Mouse (Mus musculus): ENCODE results near the gene Aldh16a1. TPM values are rescaled to one million over a fixed set of nuclear protein-coding genes. Genes with fewer than 3 reads are reported as not detected.
A peak's percentile ranks its signal among the peaks of the same experiment; 100 is the strongest.

Aldh16a1 gene
- 36.9 and 44.2 TPM in 2 replicates for polyA plus RNA-seq (2011; ENCODE audit: insufficient read depth, insufficient read length, low read depth, missing spikeins)

DNA sequence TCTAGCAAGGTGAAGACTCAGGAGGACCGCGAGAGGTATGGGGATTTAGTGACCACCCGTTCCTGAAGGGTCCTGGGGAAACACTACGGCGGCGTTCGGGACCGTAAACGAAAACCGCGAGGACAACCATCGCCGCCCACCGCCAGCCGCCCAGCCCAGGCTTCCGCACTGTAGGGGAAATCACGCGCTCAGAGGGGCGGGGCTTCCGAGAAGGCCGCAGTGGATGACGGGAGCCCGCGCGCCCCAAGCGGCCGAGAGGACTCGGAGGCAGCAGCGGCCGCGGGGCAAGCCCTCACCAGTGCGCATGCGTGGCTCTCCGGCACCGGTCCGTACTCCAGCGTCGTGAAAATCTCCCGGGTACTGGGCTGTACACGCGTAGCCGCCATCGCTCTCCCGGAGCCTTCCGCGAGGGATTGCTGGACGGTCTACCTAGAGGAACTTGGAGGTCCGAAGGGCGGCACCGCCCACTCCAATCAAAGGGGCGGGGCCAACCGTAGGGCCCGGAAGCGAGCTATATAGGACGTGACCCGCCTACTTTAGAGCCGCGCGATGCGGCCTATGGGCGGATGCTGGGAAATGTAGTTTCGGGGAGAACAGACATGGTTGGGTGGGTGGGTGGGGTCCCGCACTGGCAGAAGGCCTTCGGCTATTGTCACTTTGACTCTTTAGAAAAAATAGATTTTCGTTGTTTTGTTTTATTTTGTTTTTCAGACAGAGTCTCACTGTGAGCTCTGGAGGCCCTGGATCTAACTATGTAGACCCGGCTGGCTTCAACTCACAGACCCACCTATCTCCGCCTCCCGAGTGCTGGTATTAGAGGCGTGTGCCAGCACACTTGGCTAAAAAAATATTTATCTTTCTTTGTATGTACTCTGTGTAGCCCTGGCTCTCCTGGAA, at the start of gene Aldh16a1, which contains the start of gene Pih1d1:
Gene Aldh16a1 (minus strand): TSS at position 489 of the 897 bp plus-strand sequence.
Gene Pih1d1 (plus strand): TSS at position 208 of the 897 bp plus-strand sequence.
- Histone ChIP-seq H3K9me3 (replicated peaks; ENCODE audit: control insufficient read depth, insufficient read depth, low read length, poor library complexity, severe bottlenecking) (no peaks in the 10 kb centered on the region), H3K4me3 (ENCODE audit: low read depth, low read length) (peak within 1 kb of the TSS; percentile 75), H3K27ac (ENCODE audit: insufficient read depth, low read length) (peak within 1 kb of the TSS; percentile 85), H3K9ac (ENCODE audit: low read depth, poor library complexity, severe bottlenecking) (peak within 1 kb of the TSS; percentile 91), H3K27me3 (ENCODE audit: control insufficient read depth, insufficient read depth, low read length, poor library complexity, severe bottlenecking) (no peaks in the 10 kb centered on the region), H3K4me1 (ENCODE audit: control insufficient read depth, insufficient read depth, low read length) (peaks cover 5% of the 10 kb centered on the region), H3K36me3 (ENCODE audit: control insufficient read depth, insufficient read depth, low read length, poor library complexity, severe bottlenecking) (no peaks in the 10 kb centered on the region)
- TF ChIP-seq CTCF (IDR thresholded peaks at IDR 0.05; ENCODE audit: low read depth, low read length) (no peak), EP300 (IDR thresholded peaks at IDR 0.05; ENCODE audit: insufficient read depth, low read depth, low read length) (peak; percentile 63; the same call in 1 of the 2 replicates), POLR2A (IDR thresholded peaks at IDR 0.05; ENCODE audit: insufficient read depth, low read length) (peak; percentile 72)

DNA sequence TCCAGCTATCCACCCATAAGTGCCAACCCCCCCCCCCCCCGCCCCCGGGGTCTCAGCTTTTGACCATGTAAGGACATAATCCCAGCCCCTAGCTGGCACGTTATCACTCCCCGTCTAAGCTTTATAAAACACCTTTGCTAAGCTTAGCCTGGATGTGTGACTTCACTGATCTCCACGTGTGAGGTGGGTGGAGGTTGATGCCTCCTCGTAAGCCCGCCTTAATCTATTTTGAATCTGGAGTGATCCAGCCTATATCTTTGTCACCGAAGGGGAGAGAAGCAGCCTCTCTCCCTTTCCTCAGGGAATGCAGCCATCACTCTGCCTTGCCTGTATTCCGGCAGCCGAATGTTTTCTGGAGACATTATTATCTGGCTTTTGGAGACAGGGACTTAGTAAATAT, 48.3 kb upstream of the Aldh16a1 start:
- H3K27me3 ChIP-seq (ENCODE audit: control insufficient read depth, insufficient read depth, low read length, poor library complexity, severe bottlenecking): no peaks in the 10 kb centered on the region
- H3K4me3 ChIP-seq (ENCODE audit: low read depth, low read length): no peak overlapping the region
- TF ChIP-seq POLR2A (IDR thresholded peaks at IDR 0.05; ENCODE audit: insufficient read depth, low read length): no peak
- TF ChIP-seq CTCF (IDR thresholded peaks at IDR 0.05; ENCODE audit: low read depth, low read length): no peak
- TF ChIP-seq EP300 (IDR thresholded peaks at IDR 0.05; ENCODE audit: insufficient read depth, low read depth, low read length): no peak
- H3K4me1 ChIP-seq (ENCODE audit: control insufficient read depth, insufficient read depth, low read length): no peaks in the 10 kb centered on the region
- H3K9me3 ChIP-seq (replicated peaks; ENCODE audit: control insufficient read depth, insufficient read depth, low read length, poor library complexity, severe bottlenecking): no peaks in the 10 kb centered on the region
- H3K27ac ChIP-seq (ENCODE audit: insufficient read depth, low read length): no peak overlapping the region
- no peaks in the 10 kb centered on the region for H3K36me3 ChIP-seq (ENCODE audit: control insufficient read depth, insufficient read depth, low read length, poor library complexity, severe bottlenecking)
- no peak overlapping the region for H3K9ac ChIP-seq (ENCODE audit: low read depth, poor library complexity, severe bottlenecking)

DNA sequence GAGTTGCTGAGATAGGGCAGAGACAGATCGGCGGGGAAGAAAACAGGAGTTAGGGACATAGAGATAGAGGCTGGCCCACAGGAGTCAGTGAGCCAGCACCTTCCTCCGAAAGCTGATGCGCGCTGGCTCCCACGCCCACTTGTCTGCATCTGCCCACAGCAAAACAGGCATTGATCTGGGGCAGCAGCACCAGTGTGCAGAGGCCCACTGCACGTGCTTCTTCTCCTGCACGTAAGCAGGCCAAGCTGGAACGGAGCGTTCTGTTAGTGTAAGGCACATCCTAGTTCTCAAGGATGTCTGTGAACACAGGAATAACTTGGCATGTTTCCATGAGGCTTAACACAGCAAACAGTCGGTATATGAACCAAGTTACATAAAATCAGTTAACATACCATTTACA, 44.6 kb upstream of the Aldh16a1 start:
- H3K9ac ChIP-seq (ENCODE audit: low read depth, poor library complexity, severe bottlenecking): no peak overlapping the region
- H3K4me3 ChIP-seq (ENCODE audit: low read depth, low read length): no peak overlapping the region
- TF ChIP-seq EP300 (IDR thresholded peaks at IDR 0.05; ENCODE audit: insufficient read depth, low read depth, low read length): no peak
- TF ChIP-seq POLR2A (IDR thresholded peaks at IDR 0.05; ENCODE audit: insufficient read depth, low read length): no peak
- no peak for TF ChIP-seq CTCF (IDR thresholded peaks at IDR 0.05; ENCODE audit: low read depth, low read length)
- no peaks in the 10 kb centered on the region for H3K27me3 ChIP-seq (ENCODE audit: control insufficient read depth, insufficient read depth, low read length, poor library complexity, severe bottlenecking)
- H3K4me1 ChIP-seq (ENCODE audit: control insufficient read depth, insufficient read depth, low read length): no peaks in the 10 kb centered on the region
- H3K9me3 ChIP-seq (replicated peaks; ENCODE audit: control insufficient read depth, insufficient read depth, low read length, poor library complexity, severe bottlenecking): no peaks in the 10 kb centered on the region
- no peaks in the 10 kb centered on the region for H3K36me3 ChIP-seq (ENCODE audit: control insufficient read depth, insufficient read depth, low read length, poor library complexity, severe bottlenecking)
- H3K27ac ChIP-seq (ENCODE audit: insufficient read depth, low read length): no peak overlapping the region

DNA sequence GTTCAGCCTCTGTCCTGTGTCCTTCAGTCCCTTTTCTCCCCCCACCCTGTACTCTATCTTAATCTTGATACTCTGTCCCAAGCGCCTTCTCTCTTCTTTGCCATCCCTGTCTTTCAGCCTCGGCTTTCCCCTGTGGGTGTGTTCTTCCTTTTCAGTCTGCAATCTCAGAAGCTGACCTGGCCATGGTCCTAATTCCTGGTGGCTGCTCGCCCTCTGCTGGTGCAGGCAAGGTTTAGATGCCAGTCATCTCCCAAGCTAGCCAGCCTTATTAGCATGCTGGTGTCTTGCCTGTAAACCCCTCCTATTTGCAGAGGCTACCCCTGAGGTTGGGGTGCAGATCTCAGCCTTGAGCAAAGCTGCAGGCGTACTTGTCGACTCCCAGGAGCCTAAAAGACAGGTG, 44.1 kb upstream of the Aldh16a1 start:
- Histone ChIP-seq H3K36me3 (ENCODE audit: control insufficient read depth, insufficient read depth, low read length, poor library complexity, severe bottlenecking) (no peaks in the 10 kb centered on the region), H3K27ac (ENCODE audit: insufficient read depth, low read length) (no peak overlapping the region), H3K9ac (ENCODE audit: low read depth, poor library complexity, severe bottlenecking) (no peak overlapping the region), H3K9me3 (replicated peaks; ENCODE audit: control insufficient read depth, insufficient read depth, low read length, poor library complexity, severe bottlenecking) (no peaks in the 10 kb centered on the region), H3K27me3 (ENCODE audit: control insufficient read depth, insufficient read depth, low read length, poor library complexity, severe bottlenecking) (no peaks in the 10 kb centered on the region), H3K4me3 (ENCODE audit: low read depth, low read length) (no peak overlapping the region), H3K4me1 (ENCODE audit: control insufficient read depth, insufficient read depth, low read length) (no peaks in the 10 kb centered on the region)
- no peak for TF ChIP-seq EP300 (IDR thresholded peaks at IDR 0.05; ENCODE audit: insufficient read depth, low read depth, low read length)
- TF ChIP-seq CTCF (IDR thresholded peaks at IDR 0.05; ENCODE audit: low read depth, low read length): peak; percentile 94
- no peak for TF ChIP-seq POLR2A (IDR thresholded peaks at IDR 0.05; ENCODE audit: insufficient read depth, low read length)

DNA sequence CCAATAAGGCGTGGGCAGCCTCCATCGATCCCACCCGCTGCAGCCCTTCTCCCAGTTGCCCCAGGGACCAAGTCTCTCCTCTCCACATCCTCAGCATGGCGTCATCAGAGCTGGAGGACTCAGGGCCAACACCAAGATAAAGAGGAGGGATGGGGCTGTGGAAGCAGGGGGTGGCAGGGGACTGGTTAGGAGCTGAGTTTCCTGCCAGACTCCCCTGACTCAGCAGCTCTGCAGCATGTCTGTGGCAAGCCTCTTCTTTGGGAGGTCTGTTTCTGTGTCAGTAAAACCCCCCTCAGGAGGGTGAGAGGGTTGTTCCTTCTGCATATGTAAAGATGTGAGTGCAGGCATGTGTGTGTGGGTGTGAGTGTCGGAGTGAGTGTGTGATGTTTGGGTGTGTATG, 42.6 kb upstream of the Aldh16a1 start:
- Histone ChIP-seq H3K9me3 (replicated peaks; ENCODE audit: control insufficient read depth, insufficient read depth, low read length, poor library complexity, severe bottlenecking) (no peaks in the 10 kb centered on the region), H3K9ac (ENCODE audit: low read depth, poor library complexity, severe bottlenecking) (no peak overlapping the region), H3K4me1 (ENCODE audit: control insufficient read depth, insufficient read depth, low read length) (no peaks in the 10 kb centered on the region), H3K27ac (ENCODE audit: insufficient read depth, low read length) (no peak overlapping the region), H3K4me3 (ENCODE audit: low read depth, low read length) (no peak overlapping the region), H3K27me3 (ENCODE audit: control insufficient read depth, insufficient read depth, low read length, poor library complexity, severe bottlenecking) (no peaks in the 10 kb centered on the region), H3K36me3 (ENCODE audit: control insufficient read depth, insufficient read depth, low read length, poor library complexity, severe bottlenecking) (no peaks in the 10 kb centered on the region)
- TF ChIP-seq CTCF (IDR thresholded peaks at IDR 0.05; ENCODE audit: low read depth, low read length) (no peak), EP300 (IDR thresholded peaks at IDR 0.05; ENCODE audit: insufficient read depth, low read depth, low read length) (no peak), POLR2A (IDR thresholded peaks at IDR 0.05; ENCODE audit: insufficient read depth, low read length) (no peak)

DNA sequence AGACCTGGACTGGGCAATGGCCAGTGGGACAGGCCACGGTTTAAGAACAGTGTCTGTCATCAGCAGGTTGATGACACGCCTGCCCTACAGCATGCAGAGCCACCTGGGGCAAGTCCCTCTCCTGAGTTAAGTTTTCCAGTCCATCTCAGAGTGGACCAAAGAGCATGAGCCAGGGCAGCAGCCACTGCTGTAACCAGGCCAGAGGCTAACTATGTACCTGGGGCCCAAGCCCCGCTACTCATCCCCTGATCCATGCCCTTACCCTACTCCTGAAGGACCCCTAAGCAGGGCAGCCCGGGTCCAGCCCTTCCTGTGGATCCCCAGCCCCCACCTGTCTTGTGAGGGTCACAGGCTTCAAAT, 41.8 kb upstream of the Aldh16a1 start:
- Histone ChIP-seq H3K36me3 (ENCODE audit: control insufficient read depth, insufficient read depth, low read length, poor library complexity, severe bottlenecking) (no peaks in the 10 kb centered on the region), H3K9me3 (replicated peaks; ENCODE audit: control insufficient read depth, insufficient read depth, low read length, poor library complexity, severe bottlenecking) (no peaks in the 10 kb centered on the region), H3K27me3 (ENCODE audit: control insufficient read depth, insufficient read depth, low read length, poor library complexity, severe bottlenecking) (no peaks in the 10 kb centered on the region), H3K4me3 (ENCODE audit: low read depth, low read length) (no peak overlapping the region), H3K9ac (ENCODE audit: low read depth, poor library complexity, severe bottlenecking) (no peak overlapping the region), H3K4me1 (ENCODE audit: control insufficient read depth, insufficient read depth, low read length) (no peaks in the 10 kb centered on the region), H3K27ac (ENCODE audit: insufficient read depth, low read length) (no peak overlapping the region)
- no peak for TF ChIP-seq POLR2A (IDR thresholded peaks at IDR 0.05; ENCODE audit: insufficient read depth, low read length)
- TF ChIP-seq CTCF (IDR thresholded peaks at IDR 0.05; ENCODE audit: low read depth, low read length): no peak
- TF ChIP-seq EP300 (IDR thresholded peaks at IDR 0.05; ENCODE audit: insufficient read depth, low read depth, low read length): no peak
